In genomic region chr4:95389647-95390046, GRCm38 (mm10) we compare ENCODE assay signal across 10 mouse cellular contexts.
DNase-seq lines count a peak whose midpoint lies in the region; ATAC-seq and TF ChIP-seq lines count a peak whose summit lies in the region.
"Had no signal": no experiment of that assay in that cellular context is flagged by ENCODE, and none has a peak within 500 bp of the region (broad histone marks: within the 10 kb centered on the region; RNA-seq: fewer than 3 reads in every experiment).

No protein-coding gene starts in this region.

- WGBS in lung, embryonic 14.5 days, result 25% methylated on average over 2 of the region's 2 CpGs
- 50% methylated on average over 2 of the region's 2 CpGs for WGBS in cerebellum, adult 2 months

- TF ChIP-seq CTCF in lung, embryonic 14.5 days (IDR thresholded peaks at IDR 0.05; ENCODE audit: low read depth), result no peak
- no peak for TF ChIP-seq CTCF in cerebellum, adult 2 months (IDR thresholded peaks at IDR 0.05; ENCODE audit: borderline replicate concordance, insufficient read depth, low read depth, low read length)

- H3K4me2 ChIP-seq in lung, embryonic 14.5 days, result no peak overlapping the region

- no peaks in the 10 kb centered on the region for H3K36me3 ChIP-seq in lung, embryonic 14.5 days (ENCODE audit: insufficient read depth)

- no peaks in the 10 kb centered on the region for H3K27me3 ChIP-seq in lung, embryonic 14.5 days (ENCODE audit: insufficient read depth, low read length)
- H3K27me3 ChIP-seq in cerebellum, adult 2 months (ENCODE audit: control insufficient read depth, insufficient read depth, low read length), result no peaks in the 10 kb centered on the region

- peaks cover 31% of the 10 kb centered on the region for H3K4me1 ChIP-seq in lung, embryonic 14.5 days (ENCODE audit: insufficient read depth)
- no peaks in the 10 kb centered on the region for H3K4me1 ChIP-seq in cerebellum, adult 2 months (ENCODE audit: control insufficient read depth, insufficient read depth, low read length)

- no peak overlapping the region for H3K9ac ChIP-seq in lung, embryonic 14.5 days

- peak; percentile 17 for DNase-seq in ES-CJ7 (ENCODE audit: low read depth, low spot score)
- DNase-seq in adipocyte (ENCODE audit: low spot score), result peak; percentile 49
- peak; percentile 14 for DNase-seq in heart, postnatal 4 days
- DNase-seq in lung, embryonic 14.5 days, result peak; percentile 84
- no peak for DNase-seq in frontal cortex, postnatal 36 days (ENCODE audit: low spot score in 2 of 2)
- no peak for DNase-seq in retina, postnatal 1 day
- no peak for DNase-seq in cerebellum, adult 2 months
- DNase-seq in right cerebral cortex, postnatal 10 days (ENCODE audit: low spot score in 2 of 2), result no peak
- DNase-seq: cerebellum, postnatal 10 days had no signal

- H3K27ac ChIP-seq in lung, embryonic 14.5 days (ENCODE audit: low read depth), result peak overlapping the region; percentile 79
- H3K27ac ChIP-seq in cerebellum, adult 2 months (ENCODE audit: insufficient read depth, low read length), result no peak overlapping the region
- H3K27ac ChIP-seq: macrophage had no signal

- H3K4me3 ChIP-seq in lung, embryonic 14.5 days (ENCODE audit: low read depth, low read length), result no peak overlapping the region
- no peak overlapping the region for H3K4me3 ChIP-seq in cerebellum, adult 2 months (replicated peaks; ENCODE audit: insufficient read depth, low read depth, low read length)

- no peaks in the 10 kb centered on the region for H3K9me3 ChIP-seq in lung, embryonic 14.5 days (ENCODE audit: low read depth, low read length)

- no peak for TF ChIP-seq POLR2A in cerebellum, adult 2 months (IDR thresholded peaks at IDR 0.05; ENCODE audit: borderline replicate concordance, insufficient read depth, low read length)

- peak; percentile 45; the same call in 1 of the 2 replicates for ATAC-seq in lung, embryonic 14.5 days (ENCODE audit: insufficient read depth)

Comparison
In these comparisons a context has a peak if more than half of its experiments do, and no peak if none do; other contexts are left out.
1. DNase-seq: peak in ES-CJ7 (single experiment), adipocyte (single experiment), heart, postnatal 4 days (single experiment) and lung, embryonic 14.5 days (single experiment); none in frontal cortex, postnatal 36 days (0 of 2), retina, postnatal 1 day (single experiment), cerebellum, adult 2 months (0 of 2) and right cerebral cortex, postnatal 10 days (0 of 2).